Mouse (Mus musculus): ENCODE measurements around the gene Lrp5. TPM values are rescaled to one million over a fixed set of nuclear protein-coding genes. Genes with fewer than 3 reads are reported as not detected.

Lrp5 gene
- 0.92 and 4.7 TPM in 2 replicates for polyA plus RNA-seq (2021; fragmentation: Nextera tagmentation)
- long read RNA-seq, experiment 1, partial matches to known transcripts = 0 of 1 reads
- long read RNA-seq, experiment 1, other reads (novel, unspliced or antisense) = 1 of 1 reads
- long read RNA-seq, experiment 2 = 0 reads

GRCm38 (mm10) chr19:3686215-3686894 is at the start of gene Lrp5:
Lrp5 (minus strand) TSS chr19:3686564.

GRCm38 (mm10) chr19:3708078-3709012 is 22.0 kb upstream of the Lrp5 start, which contains the start of gene 1810055G02Rik:
1810055G02Rik (plus strand) TSS chr19:3708293.

DNA sequence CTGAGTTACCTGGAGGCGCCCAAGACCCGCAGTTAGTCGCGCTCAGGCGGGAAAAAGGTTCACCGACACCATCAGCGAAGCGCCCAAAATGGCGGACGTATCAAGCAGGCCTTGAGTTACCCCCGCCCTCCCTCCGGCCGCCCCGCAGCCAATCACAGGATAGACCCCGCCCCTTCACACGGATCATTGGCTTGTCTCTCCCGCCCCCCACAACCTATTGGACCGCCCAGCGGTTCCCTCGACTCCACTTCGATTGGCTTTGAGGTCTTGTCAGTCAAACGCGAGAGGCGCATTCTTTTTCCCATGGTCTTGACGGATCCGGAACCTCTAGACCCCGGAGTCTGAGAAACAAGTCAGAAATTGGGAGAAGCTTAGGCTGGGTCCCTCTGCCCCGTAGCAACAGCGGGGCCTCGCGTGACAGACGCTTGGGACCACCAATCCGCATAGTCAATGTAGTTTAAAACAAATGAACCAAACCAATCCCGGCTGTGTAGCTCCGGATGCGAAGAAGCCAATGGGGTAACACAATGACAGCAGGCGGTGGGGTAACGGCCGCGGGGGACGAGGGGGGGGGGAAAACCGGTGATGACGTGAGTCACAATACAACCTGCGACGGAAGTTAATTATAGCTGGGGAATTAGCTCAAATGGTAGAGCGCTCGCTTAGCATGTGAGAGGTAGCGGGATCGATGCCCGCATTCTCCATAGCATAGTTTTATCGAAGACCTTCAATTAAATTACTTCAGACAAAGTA is 110.6 kb downstream of the Lrp5 start, which contains the start of gene Ppp6r3:
Gene Ppp6r3, minus strand, starts transcription at position 118 of the 753 bp plus-strand sequence.

Other genes starting within 250 kb of the Lrp5 start
- 14.3 and 16.7 TPM in 2 replicates for gene Ppp6r3, start 110.8 kb downstream of the Lrp5 start, polyA plus RNA-seq (2021; fragmentation: Nextera tagmentation)
- gene 1810055G02Rik, start 21.7 kb upstream of the Lrp5 start, polyA plus RNA-seq (2021; fragmentation: Nextera tagmentation) = 21.8 and 27.5 TPM in 2 replicates
- gene Kmt5b, start 80.9 kb upstream of the Lrp5 start, polyA plus RNA-seq (2021; fragmentation: Nextera tagmentation) = 7.1 and 11.4 TPM in 2 replicates
- gene Chka, start 165.2 kb upstream of the Lrp5 start, polyA plus RNA-seq (2021; fragmentation: Nextera tagmentation) = 15.9 and 22.7 TPM in 2 replicates
- 3.1 and 3.9 TPM in 2 replicates for gene Tcirg1, start 220.6 kb upstream of the Lrp5 start, polyA plus RNA-seq (2021; fragmentation: Nextera tagmentation)
- gene Ndufs8, start 226.2 kb upstream of the Lrp5 start, polyA plus RNA-seq (2021; fragmentation: Nextera tagmentation) = 579 and 589 TPM in 2 replicates
- gene Aldh3b1, start 243.2 kb upstream of the Lrp5 start, polyA plus RNA-seq (2021; fragmentation: Nextera tagmentation) = 6.4 and 6.9 TPM in 2 replicates
- gene Unc93b1, start 248.6 kb upstream of the Lrp5 start, polyA plus RNA-seq (2021; fragmentation: Nextera tagmentation) = 20.5 and 23.3 TPM in 2 replicates

Measured in left cerebral cortex, adult 6 months (tissue).